17 mouse cellular contexts compared by ENCODE assay signal in the genomic region with DNA sequence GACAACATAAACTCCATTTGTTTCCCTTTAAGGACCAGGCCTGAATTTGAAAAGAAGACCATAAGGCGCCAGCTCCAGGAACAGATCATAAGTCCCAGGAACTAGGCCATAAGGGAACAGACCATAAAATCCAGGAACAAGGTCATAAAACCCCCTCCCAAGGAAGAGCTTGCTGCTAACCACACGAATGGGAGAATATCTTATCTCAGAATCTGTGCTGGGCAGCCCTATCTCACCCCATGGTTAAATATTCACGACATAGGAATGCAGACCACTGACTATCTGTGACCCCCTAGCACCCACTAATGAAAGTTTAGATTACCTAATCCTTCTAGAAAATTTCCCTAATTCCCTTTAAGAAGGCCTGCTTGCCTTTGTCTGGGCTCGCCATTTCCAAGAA.
"Had no signal": no experiment of that assay in that cellular context is flagged by ENCODE, and none has a peak within 500 bp of the region (broad histone marks: within the 10 kb centered on the region; RNA-seq: fewer than 3 reads in every experiment).

No protein-coding gene starts in this region.

- H3K4me3 ChIP-seq: neural tube, embryonic 12.5 days; neural tube, embryonic 13.5 days; neural tube, embryonic 15.5 days; stomach, embryonic 15.5 days had no signal

- H3K9me3 ChIP-seq: neural tube, embryonic 12.5 days; neural tube, embryonic 13.5 days; neural tube, embryonic 15.5 days; stomach, embryonic 15.5 days had no signal

- H3K27me3 ChIP-seq: neural tube, embryonic 12.5 days; neural tube, embryonic 13.5 days; neural tube, embryonic 15.5 days; stomach, embryonic 15.5 days had no signal

- DNase-seq: retina, postnatal 1 day; right cerebral cortex, adult 18-20 months; right cerebral cortex, postnatal 14 days; right cerebral cortex, postnatal 25 days; right cerebral cortex, postnatal 4 days; spleen, adult 18-20 months; thymus, adult 18-20 months; thymus, adult 2 months; thymus, postnatal 14 days; thymus, postnatal 25 days; thymus, postnatal 36 days; thymus, postnatal 4 days had no signal

- H3K36me3 ChIP-seq: neural tube, embryonic 12.5 days; neural tube, embryonic 13.5 days; neural tube, embryonic 15.5 days; stomach, embryonic 15.5 days had no signal

- H3K4me2 ChIP-seq: neural tube, embryonic 12.5 days; neural tube, embryonic 13.5 days; neural tube, embryonic 15.5 days; stomach, embryonic 15.5 days had no signal

- H3K9ac ChIP-seq: neural tube, embryonic 12.5 days; neural tube, embryonic 13.5 days; neural tube, embryonic 15.5 days; stomach, embryonic 15.5 days had no signal

- H3K27ac ChIP-seq: neural tube, embryonic 12.5 days; neural tube, embryonic 13.5 days; neural tube, embryonic 15.5 days; stomach, embryonic 15.5 days; stomach, postnatal 0 days had no signal

- H3K4me1 ChIP-seq: neural tube, embryonic 12.5 days; neural tube, embryonic 13.5 days; neural tube, embryonic 15.5 days; stomach, embryonic 15.5 days had no signal
